ENCODE assay signal across 28 mouse cellular contexts in genomic region chr16:56122517-56122916, GRCm38 (mm10).
"Had no signal": no experiment of that assay in that cellular context is flagged by ENCODE, and none has a peak within 500 bp of the region (broad histone marks: within the 10 kb centered on the region; RNA-seq: fewer than 3 reads in every experiment).

No protein-coding gene starts in this region.

- H3K27me3 ChIP-seq: embryonic facial prominence, embryonic 12.5 days; embryonic facial prominence, embryonic 13.5 days; embryonic facial prominence, embryonic 15.5 days; forebrain, embryonic 12.5 days; forebrain, embryonic 13.5 days; forebrain, embryonic 15.5 days had no signal

- H3K4me1 ChIP-seq: embryonic facial prominence, embryonic 10.5 days; embryonic facial prominence, embryonic 15.5 days; forebrain, embryonic 10.5 days; forebrain, embryonic 12.5 days; forebrain, embryonic 13.5 days; forebrain, embryonic 15.5 days had no signal

- H3K4me2 ChIP-seq: embryonic facial prominence, embryonic 12.5 days; embryonic facial prominence, embryonic 13.5 days; embryonic facial prominence, embryonic 15.5 days; forebrain, embryonic 12.5 days; forebrain, embryonic 13.5 days; forebrain, embryonic 15.5 days had no signal

- H3K27ac ChIP-seq: embryonic facial prominence, embryonic 10.5 days; embryonic facial prominence, embryonic 12.5 days; embryonic facial prominence, embryonic 13.5 days; embryonic facial prominence, embryonic 15.5 days; forebrain, embryonic 10.5 days; forebrain, embryonic 12.5 days; forebrain, embryonic 13.5 days; forebrain, embryonic 15.5 days; gastrocnemius, adult 2 months; heart, adult 2 months had no signal

- H3K9ac ChIP-seq: embryonic facial prominence, embryonic 12.5 days; embryonic facial prominence, embryonic 13.5 days; embryonic facial prominence, embryonic 15.5 days; forebrain, embryonic 12.5 days; forebrain, embryonic 13.5 days; forebrain, embryonic 15.5 days; forebrain, postnatal 0 days had no signal

- H3K4me3 ChIP-seq: embryonic facial prominence, embryonic 10.5 days; embryonic facial prominence, embryonic 12.5 days; embryonic facial prominence, embryonic 13.5 days; embryonic facial prominence, embryonic 15.5 days; erythroblast, embryonic 14.5 days; forebrain, embryonic 10.5 days; forebrain, embryonic 12.5 days; forebrain, embryonic 13.5 days; forebrain, embryonic 15.5 days; gastrocnemius, adult 2 months; heart, adult 2 months had no signal

- DNase-seq: cerebellum, adult 2 months; cerebellum, adult 8-10 months; cerebellum, adult 9-10 months; cerebellum, adult 9-11 months; cerebellum, postnatal 10 days; cerebellum, postnatal 14 days; cerebellum, postnatal 25 days; cerebellum, postnatal 36 days; embryo, embryonic 11 days; forebrain, postnatal 0 days; gastrocnemius, adult 2 months; gastrocnemius, postnatal 10 days; gastrocnemius, postnatal 14 days; gastrocnemius, postnatal 25 days; gastrocnemius, postnatal 36 days; heart, adult 18-20 months; heart, adult 2 months had no signal

- H3K9me3 ChIP-seq: embryonic facial prominence, embryonic 10.5 days; embryonic facial prominence, embryonic 12.5 days; embryonic facial prominence, embryonic 13.5 days; embryonic facial prominence, embryonic 15.5 days; forebrain, embryonic 10.5 days; forebrain, embryonic 12.5 days; forebrain, embryonic 13.5 days; forebrain, embryonic 15.5 days had no signal

- ATAC-seq: forebrain, embryonic 13.5 days; forebrain, embryonic 14.5 days; forebrain, embryonic 15.5 days; forebrain, embryonic 16.5 days; forebrain, postnatal 0 days had no signal
